19 mouse cellular contexts compared by ENCODE assay signal in genomic region chr11:95307526-95307925, GRCm38 (mm10). TPM values are rescaled to one million over a fixed set of nuclear protein-coding genes. Genes with fewer than 3 reads are reported as not detected.
A peak's percentile ranks its signal among the peaks of the same experiment; 100 is the strongest.
DNase-seq lines count a peak whose midpoint lies in the region; ATAC-seq and TF ChIP-seq lines count a peak whose summit lies in the region.
"Had no signal": no experiment of that assay in that cellular context is flagged by ENCODE, and none has a peak within 500 bp of the region (broad histone marks: within the 10 kb centered on the region; RNA-seq: fewer than 3 reads in every experiment).

No protein-coding gene starts in this region.

- H3K4me3 ChIP-seq in testis, adult 2 months (ENCODE audit: control insufficient read depth, low read depth, low read length), result peak overlapping the region; percentile 40
- no peak overlapping the region for H3K4me3 ChIP-seq in intestine, embryonic 16.5 days (ENCODE audit: low read length)
- no peak overlapping the region; the same call in 1 of the 2 replicates for H3K4me3 ChIP-seq in liver, embryonic 15.5 days (replicated peaks)
- H3K4me3 ChIP-seq in hindbrain, postnatal 0 days (ENCODE audit: low read length), result no peak overlapping the region
- H3K4me3 ChIP-seq: embryonic facial prominence, embryonic 12.5 days; heart, embryonic 12.5 days; layer of hippocampus, adult 2 months; midbrain, embryonic 15.5 days had no signal

- peaks cover 9% of the 10 kb centered on the region for H3K4me1 ChIP-seq in testis, adult 2 months (ENCODE audit: control insufficient read depth, insufficient read depth, low read length)
- H3K4me1 ChIP-seq in intestine, embryonic 16.5 days (ENCODE audit: control insufficient read depth, insufficient read depth, low read length), result peaks cover 13% of the 10 kb centered on the region
- peaks cover 47% of the 10 kb centered on the region for H3K4me1 ChIP-seq in liver, embryonic 15.5 days (replicated peaks)
- H3K4me1 ChIP-seq in hindbrain, postnatal 0 days (ENCODE audit: insufficient read depth, low read length), result peaks cover 4% of the 10 kb centered on the region; the same call in 1 of the 2 replicates

- H3K36me3 ChIP-seq in testis, adult 2 months (ENCODE audit: control insufficient read depth, insufficient read depth, low read length), result no peaks in the 10 kb centered on the region; the same call in none of the 2 replicates
- H3K36me3 ChIP-seq in intestine, embryonic 16.5 days (ENCODE audit: control insufficient read depth, insufficient read depth, low read length), result peaks cover 7% of the 10 kb centered on the region; the same call in 1 of the 2 replicates
- H3K36me3 ChIP-seq in liver, embryonic 15.5 days (replicated peaks), result peaks cover 47% of the 10 kb centered on the region
- H3K36me3 ChIP-seq in hindbrain, postnatal 0 days (ENCODE audit: insufficient read depth, low read length), result no peaks in the 10 kb centered on the region; the same call in 1 of the 2 replicates

- H3K27me3 ChIP-seq in testis, adult 2 months (ENCODE audit: control insufficient read depth, insufficient read depth, low read length), result no peaks in the 10 kb centered on the region
- H3K27me3 ChIP-seq in intestine, embryonic 16.5 days (replicated peaks; ENCODE audit: control insufficient read depth, insufficient read depth, low read length), result no peaks in the 10 kb centered on the region
- H3K27me3 ChIP-seq in liver, embryonic 15.5 days, result no peaks in the 10 kb centered on the region
- H3K27me3 ChIP-seq in hindbrain, postnatal 0 days (ENCODE audit: insufficient read depth, low read length), result no peaks in the 10 kb centered on the region
- H3K27me3 ChIP-seq: embryonic facial prominence, embryonic 12.5 days; heart, embryonic 12.5 days; midbrain, embryonic 15.5 days; Patski had no signal

- no peak overlapping the region for H3K4me2 ChIP-seq in intestine, embryonic 16.5 days (ENCODE audit: low read depth, low read length)
- H3K4me2 ChIP-seq in liver, embryonic 15.5 days, result peak overlapping the region; percentile 72
- H3K4me2 ChIP-seq in hindbrain, postnatal 0 days (ENCODE audit: low read depth, low read length), result no peak overlapping the region
- H3K4me2 ChIP-seq: embryonic facial prominence, embryonic 12.5 days; heart, embryonic 12.5 days had no signal

- peak; percentile 5; the same call in 1 of the 2 replicates for ATAC-seq in intestine, embryonic 16.5 days
- no peak for ATAC-seq in liver, embryonic 15.5 days (ENCODE audit: insufficient read depth)
- ATAC-seq in hindbrain, postnatal 0 days, result no peak
- ATAC-seq: CD4-positive, CD25-positive, alpha-beta regulatory T cell, adult 4 months; inflammation-experienced regulatory T-cells, adult 6 months; midbrain, embryonic 15.5 days; Patski had no signal

- WGBS in intestine, embryonic 16.5 days, result 56% methylated on average over 8 of the region's 8 CpGs
- WGBS in liver, embryonic 15.5 days (ENCODE audit: insufficient replicate concordance), result 47% methylated on average over 8 of the region's 8 CpGs
- 83% methylated on average over 8 of the region's 8 CpGs for WGBS in hindbrain, postnatal 0 days

- DNase-seq in testis, postnatal 10 days (ENCODE audit: low spot score), result no peak
- no peak for DNase-seq in heart, adult 8-10 months (ENCODE audit: low spot score)
- DNase-seq in cerebellum, adult 8-10 months, result no peak
- no peak for DNase-seq in hindbrain, postnatal 0 days (ENCODE audit: low spot score)
- DNase-seq: gastrocnemius, postnatal 36 days; lung, adult 2 months had no signal

- H3K9me3 ChIP-seq in intestine, embryonic 16.5 days (ENCODE audit: control insufficient read depth, low read length), result no peaks in the 10 kb centered on the region
- no peaks in the 10 kb centered on the region for H3K9me3 ChIP-seq in liver, embryonic 15.5 days (replicated peaks)
- no peaks in the 10 kb centered on the region for H3K9me3 ChIP-seq in hindbrain, postnatal 0 days (ENCODE audit: low read length)
- H3K9me3 ChIP-seq: embryonic facial prominence, embryonic 12.5 days; heart, embryonic 12.5 days; midbrain, embryonic 15.5 days had no signal

- no peak overlapping the region for H3K27ac ChIP-seq in testis, adult 2 months (ENCODE audit: control insufficient read depth, insufficient read depth, low read depth, low read length)
- peak overlapping the region; percentile 70 for H3K27ac ChIP-seq in intestine, embryonic 16.5 days (ENCODE audit: low read length)
- H3K27ac ChIP-seq in liver, embryonic 15.5 days (replicated peaks), result 0 out of 2 replicates have a peak overlapping the region, but pooled peaks have one; percentile 31
- no peak overlapping the region for H3K27ac ChIP-seq in hindbrain, postnatal 0 days
- H3K27ac ChIP-seq: embryonic facial prominence, embryonic 12.5 days; layer of hippocampus, adult 2 months; macrophage; midbrain, embryonic 15.5 days had no signal

- TF ChIP-seq POLR2A in testis, adult 2 months (IDR thresholded peaks at IDR 0.05; ENCODE audit: control insufficient read depth, low read depth, low read length), result no peak

- no peak for TF ChIP-seq CTCF in testis, adult 2 months (IDR thresholded peaks at IDR 0.05; ENCODE audit: control insufficient read depth, insufficient read depth, insufficient replicate concordance, low read depth, low read length)
- no peak for TF ChIP-seq CTCF in hindbrain, postnatal 0 days (IDR thresholded peaks at IDR 0.05; ENCODE audit: low read depth)

- H3K9ac ChIP-seq in intestine, embryonic 16.5 days (ENCODE audit: low read depth, low read length), result 0 out of 2 replicates have a peak overlapping the region, but pooled peaks have one; percentile 10
- no peak overlapping the region for H3K9ac ChIP-seq in liver, embryonic 15.5 days
- no peak overlapping the region for H3K9ac ChIP-seq in hindbrain, postnatal 0 days (replicated peaks; ENCODE audit: low read length)
- H3K9ac ChIP-seq: embryonic facial prominence, embryonic 12.5 days; heart, embryonic 12.5 days; midbrain, embryonic 15.5 days had no signal

RNA-seq across cellular contexts. Expression of gene Kat7, which starts 2.5 kb away (rescaled TPM):
- 89.5 and 93.1 TPM in 2 replicates for polyA plus RNA-seq in testis, adult 2 months (2012; rRNA removed)
- 61.1 and 64.5 TPM in 2 replicates for polyA plus RNA-seq in intestine, embryonic 16.5 days (2015; fragmentation: Nextera tagmentation; extraction: Ambion mirVana)
- polyA plus RNA-seq in liver, embryonic 15.5 days (2015; fragmentation: Nextera tagmentation; extraction: Ambion mirVana), result 30.6 and 30.8 TPM in 2 replicates
- total RNA-seq in heart, adult 8-10 months (2022), result 10 to 100 TPM; 27.2 to 37.8 (median 32.3) TPM
- 64.4 and 69.0 TPM in 2 replicates for total RNA-seq in hindbrain, postnatal 0 days (2014; rRNA removed)
- polyA plus RNA-seq in hindbrain, postnatal 0 days (2015; fragmentation: Nextera tagmentation; extraction: Ambion mirVana), result 59.0 and 66.6 TPM in 2 replicates

RNA-seq across cellular contexts. Expression of gene Fam117a, which starts 29.3 kb away (rescaled TPM):
- 16.7 TPM in 2 replicates for polyA plus RNA-seq in testis, adult 2 months (2012; rRNA removed)
- 8.3 and 8.8 TPM in 2 replicates for polyA plus RNA-seq in intestine, embryonic 16.5 days (2015; fragmentation: Nextera tagmentation; extraction: Ambion mirVana)
- polyA plus RNA-seq in liver, embryonic 15.5 days (2015; fragmentation: Nextera tagmentation; extraction: Ambion mirVana), result 75.3 and 78.9 TPM in 2 replicates
- 1 to 10 TPM; 5.1 to 6.6 (median 6.0) TPM for total RNA-seq in heart, adult 8-10 months (2022)
- 5.6 and 10.7 TPM in 2 replicates for total RNA-seq in hindbrain, postnatal 0 days (2014; rRNA removed)
- polyA plus RNA-seq in hindbrain, postnatal 0 days (2015; fragmentation: Nextera tagmentation; extraction: Ambion mirVana), result 1.9 and 2.8 TPM in 2 replicates

RNA-seq across cellular contexts. Expression of gene Tac4, which starts 46.2 kb away (rescaled TPM):
- polyA plus RNA-seq in testis, adult 2 months (2012; rRNA removed), result not detected in 2 replicates
- not detected in 2 replicates for polyA plus RNA-seq in intestine, embryonic 16.5 days (2015; fragmentation: Nextera tagmentation; extraction: Ambion mirVana)
- not detected in 2 replicates for polyA plus RNA-seq in liver, embryonic 15.5 days (2015; fragmentation: Nextera tagmentation; extraction: Ambion mirVana)
- not detected for total RNA-seq in heart, adult 8-10 months (2022)
- total RNA-seq in hindbrain, postnatal 0 days (2014; rRNA removed), result not detected in 2 replicates
- not detected in 2 replicates for polyA plus RNA-seq in hindbrain, postnatal 0 days (2015; fragmentation: Nextera tagmentation; extraction: Ambion mirVana)
- total RNA-seq: common myeloid progenitor, adult 5-6 weeks; gastrocnemius, postnatal 36 days; hematopoietic stem cell, adult 5-6 weeks; layer of hippocampus, adult 2 months had no signal
- polyA plus RNA-seq: CD4-positive, CD25-positive, alpha-beta regulatory T cell, adult 4 months; heart, embryonic 12.5 days; macrophage; midbrain, embryonic 15.5 days; Patski had no signal

Comparison
In these comparisons a context has a peak if more than half of its experiments do, and no peak if none do; other contexts are left out.
1. H3K27ac ChIP-seq: peak in intestine, embryonic 16.5 days (single experiment) and liver, embryonic 15.5 days (single experiment); none in testis, adult 2 months (single experiment) and hindbrain, postnatal 0 days (single experiment).